Mouse (Mus musculus) intestine, postnatal 0 days (tissue): ENCODE results near the gene Acd. TPM values are rescaled to one million over a fixed set of nuclear protein-coding genes. Genes with fewer than 3 reads are reported as not detected.

Experiments
- ATAC-seq: fragments of 200-750 bp; cut with Nextera tagmentation; 2 replicates; pipeline ENCODE4 v1.8.0; 2017; ENCODE audit warnings: mild to moderate bottlenecking, moderate TSS enrichment, moderate library complexity
- H3K27ac ChIP-seq: fragments of 300-500 bp; sonication (generic); 2 replicates; pipeline ENCODE4 v1.5.1; 2014; ENCODE audit warnings: mild to moderate bottlenecking, low read depth, low read length, moderate library complexity
- H3K27me3 ChIP-seq: fragments of 300-500 bp; sonication (generic); replicated peaks from 2 replicates; pipeline ENCODE4 v1.6.1; 2014; ENCODE audit warnings: low read length, mixed read lengths; ENCODE audit not compliant: control insufficient read depth, insufficient read depth
- H3K36me3 ChIP-seq: fragments of 300-500 bp; sonication (generic); 2 replicates; pipeline ENCODE4 v1.6.1; 2014; ENCODE audit warnings: mild to moderate bottlenecking, moderate library complexity; ENCODE audit not compliant: control insufficient read depth, insufficient read depth
- H3K4me1 ChIP-seq: fragments of 300-500 bp; sonication (generic); replicated peaks from 2 replicates; pipeline ENCODE4 v1.6.1; 2014; ENCODE audit warnings: antibody characterized with exemption, low read length, mixed read lengths; ENCODE audit not compliant: control insufficient read depth, insufficient read depth
- H3K4me2 ChIP-seq: fragments of 300-500 bp; sonication (generic); replicated peaks from 2 replicates; pipeline ENCODE4 v1.6.1; 2014; ENCODE audit warnings: low read depth, mild to moderate bottlenecking, moderate library complexity
- H3K4me3 ChIP-seq: fragments of 300-500 bp; sonication (generic); 2 replicates; pipeline ENCODE4 v1.5.1; 2014; ENCODE audit warnings: low read depth, low read length
- H3K9ac ChIP-seq: fragments of 300-500 bp; sonication (generic); 2 replicates; pipeline ENCODE4 v1.6.1; 2014; ENCODE audit warnings: mild to moderate bottlenecking, low read depth, low read length
- H3K9me3 ChIP-seq: fragments of 300-500 bp; sonication (generic); 2 replicates; pipeline ENCODE4 v1.6.1; 2016; ENCODE audit warnings: mixed run types; ENCODE audit not compliant: control insufficient read depth
- CTCF ChIP-seq: sonication (generic); IDR thresholded peaks from 2 replicates; pipeline ENCODE4 v1.5.1; 2016; ENCODE audit warnings: low read depth, mild to moderate bottlenecking, control low read depth, antibody characterized with exemption, moderate library complexity
- WGBS: fragments of 180-500 bp; shearing (Covaris S2); extraction: QIAGEN DNeasy Blood & Tissue Kit; methylation state at CpG from one replicate; pipeline ENCODE4 v1.1.7; 2014; 5-methylcytosine and 5-hydroxymethylcytosine counted together
- polyA plus RNA-seq: library from polyadenylated mRNA; unstranded; fragments of >200 nt; fragmentation: Nextera tagmentation; extraction: Ambion mirVana; gene quantifications from 2 replicates; pipeline ENCODE4 v1.2.1, GENCODE M21; 2015

The Acd gene
- polyA plus RNA-seq, 1 experiment from 2014 or later: 35.5 TPM

- H3K4me3 ChIP-seq: no peak overlapping the region
- 90% methylated on average over 17 of the region's 17 CpGs for WGBS
- no peak for ATAC-seq
- no peaks in the 10 kb centered on the region for H3K9me3 ChIP-seq
- no peak overlapping the region for H3K27ac ChIP-seq
- TF ChIP-seq CTCF: no peak
- peaks cover 25% of the 10 kb centered on the region; the same call in 1 of the 2 replicates for H3K36me3 ChIP-seq
- H3K9ac ChIP-seq: no peak overlapping the region
- H3K4me1 ChIP-seq: peaks cover 5% of the 10 kb centered on the region; the same call in 1 of the 2 replicates
- H3K27me3 ChIP-seq: peaks cover 3% of the 10 kb centered on the region; the same call in 1 of the 2 replicates
- H3K4me2 ChIP-seq: no peak overlapping the region
These were observed 3.6 kb downstream of the Acd start for GRCm38 (mm10) chr8:105697196-105697780.

- no peak overlapping the region for H3K9ac ChIP-seq
- 80% methylated on average over 30 of the region's 30 CpGs for WGBS
- H3K4me1 ChIP-seq: peaks cover 5% of the 10 kb centered on the region; the same call in 1 of the 2 replicates
- H3K9me3 ChIP-seq: no peaks in the 10 kb centered on the region
- peaks cover 25% of the 10 kb centered on the region; the same call in 1 of the 2 replicates for H3K36me3 ChIP-seq
- H3K4me3 ChIP-seq: no peak overlapping the region
- no peak for TF ChIP-seq CTCF
- H3K27me3 ChIP-seq: peaks cover 3% of the 10 kb centered on the region; the same call in 1 of the 2 replicates
- ATAC-seq: no peak
- H3K27ac ChIP-seq: no peak overlapping the region
- no peak overlapping the region for H3K4me2 ChIP-seq
These were observed 5.7 kb downstream of the Acd start for GRCm38 (mm10) chr8:105695080-105695780.

GRCm38 (mm10) chr8:105694051-105694799 lies 6.7 kb downstream of the Acd start:
- ATAC-seq: peak; percentile 17; the same call in 1 of the 2 replicates
- Histone ChIP-seq H3K36me3 (peaks cover 25% of the 10 kb centered on the region; the same call in 1 of the 2 replicates), H3K4me1 (peaks cover 5% of the 10 kb centered on the region; the same call in 1 of the 2 replicates), H3K4me3 (peak overlapping the region; percentile 45), H3K9ac (peak overlapping the region; percentile 11; the same call in 1 of the 2 replicates), H3K27ac (no peak overlapping the region), H3K27me3 (peaks cover 3% of the 10 kb centered on the region; the same call in 1 of the 2 replicates), H3K9me3 (no peaks in the 10 kb centered on the region), H3K4me2 (peak overlapping the region; percentile 95)
- 17% methylated on average over 38 of the region's 40 CpGs for WGBS
- 0 out of 2 replicates have a peak, but pooled peaks have one; percentile 19 for TF ChIP-seq CTCF

- H3K27me3 ChIP-seq: peaks cover 3% of the 10 kb centered on the region; the same call in 1 of the 2 replicates
- no peak overlapping the region for H3K27ac ChIP-seq
- H3K4me1 ChIP-seq: peaks cover 5% of the 10 kb centered on the region; the same call in 1 of the 2 replicates
- peak overlapping the region; percentile 11; the same call in 1 of the 2 replicates for H3K9ac ChIP-seq
- WGBS: 2% methylated on average over 28 of the region's 30 CpGs
- no peaks in the 10 kb centered on the region for H3K9me3 ChIP-seq
- H3K4me2 ChIP-seq: peak overlapping the region; percentile 95
- peak overlapping the region; percentile 45 for H3K4me3 ChIP-seq
- peak; percentile 39 for ATAC-seq
- no peak for TF ChIP-seq CTCF
- peaks cover 20% of the 10 kb centered on the region; the same call in 1 of the 2 replicates for H3K36me3 ChIP-seq
These were observed 7.3 kb downstream of the Acd start for GRCm38 (mm10) chr8:105693648-105694047.

GRCm38 (mm10) chr8:105692449-105693182 lies 8.3 kb downstream of the Acd start:
- TF ChIP-seq CTCF: no peak

More at GRCm38 (mm10) chr8:105692449-105693182, 8.3 kb downstream of the Acd start:
- no peaks in the 10 kb centered on the region for H3K9me3 ChIP-seq
- no peak for ATAC-seq
- 92% methylated on average over 11 of the region's 11 CpGs for WGBS
- no peak overlapping the region for H3K9ac ChIP-seq
- no peak overlapping the region for H3K4me2 ChIP-seq
- H3K4me1 ChIP-seq: peaks cover 5% of the 10 kb centered on the region; the same call in 1 of the 2 replicates
- H3K27me3 ChIP-seq: peaks cover 3% of the 10 kb centered on the region; the same call in 1 of the 2 replicates
- no peak overlapping the region for H3K27ac ChIP-seq
- H3K36me3 ChIP-seq: peaks cover 10% of the 10 kb centered on the region; the same call in 1 of the 2 replicates
- H3K4me3 ChIP-seq: no peak overlapping the region
